ENCODE assay signal across 8 mouse cellular contexts in the genomic region with DNA sequence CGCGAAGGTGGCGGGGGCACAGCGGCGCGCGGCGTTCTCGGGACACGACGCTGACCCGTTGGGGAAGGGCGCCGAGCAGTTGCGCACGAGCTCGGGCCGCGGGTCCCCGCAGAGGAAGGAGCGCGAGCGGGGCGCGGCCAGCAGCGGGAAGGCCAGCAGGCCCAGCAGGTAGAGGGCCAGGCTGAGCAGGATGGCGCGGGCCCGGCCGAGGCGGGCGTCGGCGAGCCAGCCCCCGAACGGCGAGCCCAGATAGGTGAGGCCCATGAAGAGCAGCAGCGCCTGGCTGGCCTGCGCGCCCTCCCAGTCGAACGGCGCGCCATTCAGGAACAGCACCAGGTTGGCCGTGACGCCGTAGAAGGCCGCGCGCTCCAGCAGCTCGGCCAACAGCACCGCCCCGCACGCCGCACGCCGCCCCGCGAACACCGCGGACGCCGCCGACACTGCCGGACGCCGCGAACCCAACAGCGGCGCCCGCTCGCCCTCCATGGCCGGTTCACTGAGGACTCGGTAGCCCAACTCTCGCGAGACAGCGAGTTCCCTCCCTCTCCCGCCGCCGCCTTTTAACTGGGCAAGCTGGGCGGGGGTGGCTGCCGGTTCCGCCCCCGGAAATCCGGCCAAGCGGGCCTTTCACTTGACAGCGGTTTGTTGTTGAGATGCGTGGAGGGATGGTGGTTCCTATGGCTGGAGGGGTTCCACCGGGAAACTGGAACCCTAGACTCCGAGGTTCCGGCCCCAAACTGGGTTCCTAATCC. TPM values are rescaled to one million over a fixed set of nuclear protein-coding genes. Genes with fewer than 3 reads are reported as not detected.
DNase-seq lines count a peak whose midpoint lies in the region; ATAC-seq and TF ChIP-seq lines count a peak whose summit lies in the region.

No protein-coding gene starts in this region.

- H3K4me2 ChIP-seq in lung, postnatal 0 days (replicated peaks; ENCODE audit: low read depth, low read length) = peak overlapping the region; percentile 95

- peaks cover 33% of the 10 kb centered on the region for H3K4me1 ChIP-seq in hindbrain, embryonic 10.5 days (replicated peaks)
- H3K4me1 ChIP-seq in lung, postnatal 0 days (ENCODE audit: insufficient read depth, low read depth, low read length) = peaks cover 30% of the 10 kb centered on the region

- H3K4me3 ChIP-seq in hindbrain, embryonic 10.5 days = peak overlapping the region; percentile 98
- H3K4me3 ChIP-seq in lung, postnatal 0 days (ENCODE audit: low read depth, low read length) = peak overlapping the region; percentile 94

- peak; percentile 92 for TF ChIP-seq EP300 in lung, postnatal 0 days (IDR thresholded peaks at IDR 0.05)

- peak; percentile 97 for DNase-seq in MN1 (ENCODE audit: low spot score)
- DNase-seq in cerebellum, adult 9-10 months = peak; percentile 98
- DNase-seq in hindbrain, embryonic 10.5 days (ENCODE audit: low spot score) = peak; percentile 97
- peak; percentile 98 for DNase-seq in layer of hippocampus, adult 9-11 months
- peak; percentile 98 for DNase-seq in lung, postnatal 0 days (ENCODE audit: low spot score)
- peak; percentile 97 for DNase-seq in ovary, postnatal 14 days (ENCODE audit: low spot score)
- DNase-seq in thymus, postnatal 14 days = peak; percentile 96

- peak overlapping the region; percentile 97 for H3K27ac ChIP-seq in hindbrain, embryonic 10.5 days
- H3K27ac ChIP-seq in lung, postnatal 0 days (ENCODE audit: low read length) = peak overlapping the region; percentile 89

- TF ChIP-seq CTCF in lung, postnatal 0 days (IDR thresholded peaks at IDR 0.05) = no peak

- no peaks in the 10 kb centered on the region for H3K27me3 ChIP-seq in hindbrain, embryonic 10.5 days (ENCODE audit: insufficient read depth, poor library complexity, severe bottlenecking)
- no peaks in the 10 kb centered on the region for H3K27me3 ChIP-seq in lung, postnatal 0 days (replicated peaks; ENCODE audit: insufficient read depth, low read length)

- H3K9me3 ChIP-seq in hindbrain, embryonic 10.5 days = no peaks in the 10 kb centered on the region
- H3K9me3 ChIP-seq in lung, postnatal 0 days (ENCODE audit: low read length) = no peaks in the 10 kb centered on the region

- ATAC-seq in frontal cortex, adult (ENCODE audit: low TSS enrichment) = peak; percentile 96
- peak; percentile 95 for ATAC-seq in lung, postnatal 0 days

- no peaks in the 10 kb centered on the region for H3K36me3 ChIP-seq in hindbrain, embryonic 10.5 days
- no peaks in the 10 kb centered on the region for H3K36me3 ChIP-seq in lung, postnatal 0 days (ENCODE audit: insufficient read depth, low read length)

- H3K9ac ChIP-seq in lung, postnatal 0 days (replicated peaks; ENCODE audit: low read depth) = peak overlapping the region; percentile 96

- under 1% methylated on average over 91 of the region's 91 CpGs for WGBS in hindbrain, embryonic 10.5 days
- under 1% methylated on average over 61 of the region's 91 CpGs for WGBS in lung, postnatal 0 days

RNA-seq across cellular contexts. Expression of a gene that starts 15.0 kb away (rescaled TPM):
- polyA plus RNA-seq in hindbrain, embryonic 10.5 days (2016; fragmentation: Nextera tagmentation; extraction: Ambion mirVana) = 0.46 and 2.0 TPM in 2 replicates
- 0.08 and 0.19 TPM in 2 replicates for polyA plus RNA-seq in lung, postnatal 0 days (2015; fragmentation: Nextera tagmentation; extraction: Ambion mirVana)

RNA-seq across cellular contexts. Expression of a gene that starts 15.6 kb away (rescaled TPM):
- 24.6 and 27.0 TPM in 2 replicates for polyA plus RNA-seq in hindbrain, embryonic 10.5 days (2016; fragmentation: Nextera tagmentation; extraction: Ambion mirVana)
- polyA plus RNA-seq in lung, postnatal 0 days (2015; fragmentation: Nextera tagmentation; extraction: Ambion mirVana) = 19.4 and 22.1 TPM in 2 replicates

Comparison
In these comparisons a context has a peak if more than half of its experiments do, and no peak if none do; other contexts are left out.
1. Peak in every context shown above with its lines: DNase-seq, ATAC-seq, H3K4me3 ChIP-seq and H3K27ac ChIP-seq.